Mouse (Mus musculus) stomach, embryonic 14.5 days (tissue): ENCODE data around the gene Ddc. TPM values are rescaled to one million over a fixed set of nuclear protein-coding genes. Genes with fewer than 3 reads are reported as not detected.

ENCODE experiments used
- ATAC-seq: fragments of 200-750 bp; cut with Nextera tagmentation; 2 replicates; pipeline ENCODE4 v1.8.0; 2017; ENCODE audit warnings: low read depth, moderate TSS enrichment; ENCODE audit not compliant: insufficient number of reproducible peaks, insufficient read depth, low FRiP score
- H3K27ac ChIP-seq: fragments of 300-500 bp; sonication (generic); 2 replicates; pipeline ENCODE4 v1.5.1; 2014; ENCODE audit warnings: mild to moderate bottlenecking, low read length, moderate library complexity, mixed read lengths
- H3K27me3 ChIP-seq: fragments of 300-500 bp; sonication (generic); 2 replicates; pipeline ENCODE4 v1.6.1; 2014; ENCODE audit warnings: low read length, control low read depth, mixed read lengths; ENCODE audit not compliant: control insufficient read depth, insufficient read depth
- H3K36me3 ChIP-seq: fragments of 300-500 bp; sonication (generic); 2 replicates; pipeline ENCODE4 v1.6.1; 2014; ENCODE audit warnings: mild to moderate bottlenecking, control low read depth, low read length, moderate library complexity, mixed read lengths; ENCODE audit not compliant: control insufficient read depth, insufficient read depth
- H3K4me1 ChIP-seq: fragments of 300-500 bp; sonication (generic); 2 replicates; pipeline ENCODE4 v1.6.1; 2014; ENCODE audit warnings: low read length, control low read depth, mixed read lengths; ENCODE audit not compliant: control insufficient read depth, insufficient read depth
- H3K4me2 ChIP-seq: fragments of 300-500 bp; sonication (generic); replicated peaks from 2 replicates; pipeline ENCODE4 v1.6.1; 2014; ENCODE audit warnings: low read depth, low read length, control low read depth
- H3K4me3 ChIP-seq: fragments of 300-500 bp; sonication (generic); 2 replicates; pipeline ENCODE4 v1.5.1; 2014; ENCODE audit warnings: low read depth, low read length, control low read depth
- H3K9ac ChIP-seq: fragments of 300-500 bp; sonication (generic); replicated peaks from 2 replicates; pipeline ENCODE4 v1.6.1; 2014; ENCODE audit warnings: low read depth, mild to moderate bottlenecking, control low read depth, low read length, moderate library complexity, mixed read lengths
- H3K9me3 ChIP-seq: fragments of 300-500 bp; sonication (generic); 2 replicates; pipeline ENCODE4 v1.6.1; 2016; ENCODE audit warnings: low read depth, low read length, control low read depth; ENCODE audit not compliant: control insufficient read depth
- WGBS: fragments of 180-500 bp; shearing (Covaris S2); extraction: QIAGEN DNeasy Blood & Tissue Kit; methylation state at CpG from one replicate; pipeline ENCODE4 v1.1.7; 2014; 5-methylcytosine and 5-hydroxymethylcytosine counted together
- polyA plus RNA-seq: library from polyadenylated mRNA; unstranded; fragments of >200 nt; fragmentation: Nextera tagmentation; extraction: Ambion mirVana; gene quantifications from 2 replicates; pipeline ENCODE4 v1.2.1, GENCODE M21; 2014

The Ddc gene
- polyA plus RNA-seq, 1 experiment from 2014 or later = 36.7 TPM

GRCm38 (mm10) chr11:11766105-11766504 lies 131.8 kb downstream of the Ddc start:
- no peak for ATAC-seq
- H3K9ac ChIP-seq = no peak overlapping the region
- 100% methylated on average over 1 of the region's 1 CpGs for WGBS
- H3K4me2 ChIP-seq = no peak overlapping the region
- H3K36me3 ChIP-seq = no peaks in the 10 kb centered on the region
- H3K4me3 ChIP-seq = no peak overlapping the region
- H3K9me3 ChIP-seq = no peaks in the 10 kb centered on the region
- no peak overlapping the region for H3K27ac ChIP-seq
- H3K27me3 ChIP-seq = no peaks in the 10 kb centered on the region
- H3K4me1 ChIP-seq = no peaks in the 10 kb centered on the region

GRCm38 (mm10) chr11:11765414-11765813 lies 132.5 kb downstream of the Ddc start:
- Histone ChIP-seq H3K9ac (no peak overlapping the region), H3K9me3 (no peaks in the 10 kb centered on the region), H3K27ac (no peak overlapping the region), H3K4me3 (no peak overlapping the region), H3K36me3 (no peaks in the 10 kb centered on the region), H3K27me3 (no peaks in the 10 kb centered on the region), H3K4me1 (no peaks in the 10 kb centered on the region), H3K4me2 (no peak overlapping the region)
- no peak for ATAC-seq
- 79% methylated on average over 1 of the region's 1 CpGs for WGBS

Other genes with a start within 250 kb of the Ddc start
- gene Ikzf1, start 213.1 kb downstream of the Ddc start, polyA plus RNA-seq = 2.2 and 2.6 TPM in 2 replicates
- gene Fignl1, start 89.2 kb downstream of the Ddc start, polyA plus RNA-seq = 52.6 and 56.5 TPM in 2 replicates
- 340 and 380 TPM in 2 replicates for gene Grb10, start 140.5 kb upstream of the Ddc start, polyA plus RNA-seq